Mouse (Mus musculus): ENCODE data around the gene Skint4.

Skint4 gene

DNA sequence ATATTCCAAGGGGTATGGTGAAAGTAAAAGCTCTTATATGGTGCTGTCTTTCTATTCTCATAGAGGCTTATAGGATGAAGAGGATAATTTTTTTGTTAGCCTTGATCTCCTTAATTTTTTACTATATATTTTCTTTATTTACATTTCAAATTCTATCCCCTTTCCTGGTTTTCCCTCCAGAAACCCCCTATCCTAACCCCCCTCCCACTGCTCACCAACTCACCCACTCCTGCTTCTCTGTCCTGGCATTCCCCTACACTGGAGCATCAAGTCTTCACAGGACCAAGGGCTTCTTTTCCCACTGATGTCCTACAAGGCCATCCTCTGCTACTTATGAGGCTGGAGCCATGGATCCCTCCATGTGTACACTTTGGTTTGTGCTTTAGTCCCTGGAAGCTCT lies at the start of gene Skint4:
Gene Skint4 (plus strand): TSS at position 301 of the 400 bp plus-strand sequence.
- DNase-seq (ENCODE audit: low spot score in 2 of 2) = no peak

Measured in frontal cortex, postnatal 36 days (tissue).